Mouse (Mus musculus) stomach, embryonic 14.5 days (tissue): ENCODE results near the gene Osm. TPM values are rescaled to one million over a fixed set of nuclear protein-coding genes. Genes with fewer than 3 reads are reported as not detected.

Experiments
- ATAC-seq: fragments of 200-750 bp; cut with Nextera tagmentation; 2 replicates; pipeline ENCODE4 v1.8.0; 2017; ENCODE audit warnings: low read depth, moderate TSS enrichment; ENCODE audit not compliant: insufficient number of reproducible peaks, insufficient read depth, low FRiP score
- H3K27ac ChIP-seq: fragments of 300-500 bp; sonication (generic); 2 replicates; pipeline ENCODE4 v1.5.1; 2014; ENCODE audit warnings: mild to moderate bottlenecking, low read length, moderate library complexity, mixed read lengths
- H3K27me3 ChIP-seq: fragments of 300-500 bp; sonication (generic); 2 replicates; pipeline ENCODE4 v1.6.1; 2014; ENCODE audit warnings: low read length, control low read depth, mixed read lengths; ENCODE audit not compliant: control insufficient read depth, insufficient read depth
- H3K36me3 ChIP-seq: fragments of 300-500 bp; sonication (generic); 2 replicates; pipeline ENCODE4 v1.6.1; 2014; ENCODE audit warnings: mild to moderate bottlenecking, control low read depth, low read length, moderate library complexity, mixed read lengths; ENCODE audit not compliant: control insufficient read depth, insufficient read depth
- H3K4me1 ChIP-seq: fragments of 300-500 bp; sonication (generic); 2 replicates; pipeline ENCODE4 v1.6.1; 2014; ENCODE audit warnings: low read length, control low read depth, mixed read lengths; ENCODE audit not compliant: control insufficient read depth, insufficient read depth
- H3K4me2 ChIP-seq: fragments of 300-500 bp; sonication (generic); replicated peaks from 2 replicates; pipeline ENCODE4 v1.6.1; 2014; ENCODE audit warnings: low read depth, low read length, control low read depth
- H3K4me3 ChIP-seq: fragments of 300-500 bp; sonication (generic); 2 replicates; pipeline ENCODE4 v1.5.1; 2014; ENCODE audit warnings: low read depth, low read length, control low read depth
- H3K9ac ChIP-seq: fragments of 300-500 bp; sonication (generic); replicated peaks from 2 replicates; pipeline ENCODE4 v1.6.1; 2014; ENCODE audit warnings: low read depth, mild to moderate bottlenecking, control low read depth, low read length, moderate library complexity, mixed read lengths
- H3K9me3 ChIP-seq: fragments of 300-500 bp; sonication (generic); 2 replicates; pipeline ENCODE4 v1.6.1; 2016; ENCODE audit warnings: low read depth, low read length, control low read depth; ENCODE audit not compliant: control insufficient read depth
- WGBS: fragments of 180-500 bp; shearing (Covaris S2); extraction: QIAGEN DNeasy Blood & Tissue Kit; methylation state at CpG from one replicate; pipeline ENCODE4 v1.1.7; 2014; 5-methylcytosine and 5-hydroxymethylcytosine counted together
- polyA plus RNA-seq: library from polyadenylated mRNA; unstranded; fragments of >200 nt; fragmentation: Nextera tagmentation; extraction: Ambion mirVana; gene quantifications from 2 replicates; pipeline ENCODE4 v1.2.1, GENCODE M21; 2014

Osm gene
- polyA plus RNA-seq, 1 experiment from 2014 or later, result not detected

GRCm38 (mm10) chr11:4226569-4227325 is 9.5 kb upstream of the Osm start:
- Histone ChIP-seq H3K4me1 (no peaks in the 10 kb centered on the region), H3K36me3 (no peaks in the 10 kb centered on the region), H3K9me3 (no peaks in the 10 kb centered on the region), H3K9ac (no peak overlapping the region), H3K4me2 (no peak overlapping the region), H3K4me3 (no peak overlapping the region), H3K27me3 (no peaks in the 10 kb centered on the region), H3K27ac (no peak overlapping the region)
- ATAC-seq, result no peak
- WGBS, result 77% methylated on average over 5 of the region's 5 CpGs

- Histone ChIP-seq H3K4me3 (no peak overlapping the region), H3K36me3 (no peaks in the 10 kb centered on the region), H3K27me3 (no peaks in the 10 kb centered on the region), H3K9ac (no peak overlapping the region), H3K4me1 (no peaks in the 10 kb centered on the region), H3K9me3 (no peaks in the 10 kb centered on the region), H3K4me2 (no peak overlapping the region), H3K27ac (no peak overlapping the region)
- no peak for ATAC-seq
- 50% methylated on average over 8 of the region's 8 CpGs for WGBS
These were observed 7.8 kb upstream of the Osm start for GRCm38 (mm10) chr11:4228463-4228862.

- Histone ChIP-seq H3K36me3 (no peaks in the 10 kb centered on the region), H3K27me3 (no peaks in the 10 kb centered on the region), H3K9ac (no peak overlapping the region), H3K4me3 (no peak overlapping the region), H3K4me1 (no peaks in the 10 kb centered on the region), H3K4me2 (no peak overlapping the region), H3K27ac (no peak overlapping the region), H3K9me3 (no peaks in the 10 kb centered on the region)
- WGBS, result 67% methylated on average over 4 of the region's 4 CpGs
- no peak for ATAC-seq
These were observed 6.4 kb upstream of the Osm start for GRCm38 (mm10) chr11:4229841-4230240.

GRCm38 (mm10) chr11:4231435-4231834 is 4.8 kb upstream of the Osm start:
- ATAC-seq, result no peak
- 93% methylated on average over 2 of the region's 2 CpGs for WGBS
- H3K9me3 ChIP-seq, result no peaks in the 10 kb centered on the region

GRCm38 (mm10) chr11:4232644-4233043 is 3.6 kb upstream of the Osm start:
- Histone ChIP-seq H3K4me1 (no peaks in the 10 kb centered on the region), H3K4me2 (no peak overlapping the region), H3K9ac (no peak overlapping the region), H3K27ac (no peak overlapping the region), H3K27me3 (no peaks in the 10 kb centered on the region), H3K36me3 (no peaks in the 10 kb centered on the region), H3K4me3 (no peak overlapping the region), H3K9me3 (no peaks in the 10 kb centered on the region)
- WGBS, result 62% methylated on average over 12 of the region's 12 CpGs
- ATAC-seq, result no peak

More at GRCm38 (mm10) chr11:4231435-4231834, 4.8 kb upstream of the Osm start:
- Histone ChIP-seq H3K36me3 (no peaks in the 10 kb centered on the region), H3K9ac (no peak overlapping the region), H3K27me3 (no peaks in the 10 kb centered on the region), H3K4me1 (no peaks in the 10 kb centered on the region), H3K27ac (no peak overlapping the region), H3K4me2 (no peak overlapping the region), H3K4me3 (no peak overlapping the region)

GRCm38 (mm10) chr11:4235052-4235655 is 1.1 kb upstream of the Osm start:
- ATAC-seq, result 0 out of 2 replicates have a peak, but pooled peaks have one; percentile 37
- Histone ChIP-seq H3K4me1 (no peaks in the 10 kb centered on the region), H3K27me3 (no peaks in the 10 kb centered on the region), H3K4me3 (no peak overlapping the region), H3K27ac (no peak overlapping the region), H3K9ac (no peak overlapping the region), H3K36me3 (no peaks in the 10 kb centered on the region), H3K4me2 (no peak overlapping the region), H3K9me3 (no peaks in the 10 kb centered on the region)
- WGBS, result 86% methylated on average over 6 of the region's 6 CpGs

- no peaks in the 10 kb centered on the region for H3K27me3 ChIP-seq
- H3K9me3 ChIP-seq, result no peaks in the 10 kb centered on the region
- 87% methylated on average over 21 of the region's 21 CpGs for WGBS
- no peak overlapping the region for H3K4me2 ChIP-seq
- no peak for ATAC-seq
- no peak overlapping the region for H3K4me3 ChIP-seq
- no peaks in the 10 kb centered on the region for H3K36me3 ChIP-seq
- no peak overlapping the region for H3K27ac ChIP-seq
- no peaks in the 10 kb centered on the region for H3K4me1 ChIP-seq
- H3K9ac ChIP-seq, result no peak overlapping the region
These were observed 387 bp downstream of the Osm start for GRCm38 (mm10) chr11:4236546-4237067.

- no peaks in the 10 kb centered on the region for H3K27me3 ChIP-seq
- 78% methylated on average over 18 of the region's 18 CpGs for WGBS
- H3K4me3 ChIP-seq, result no peak overlapping the region
- no peaks in the 10 kb centered on the region for H3K4me1 ChIP-seq
- no peak for ATAC-seq
- no peaks in the 10 kb centered on the region for H3K36me3 ChIP-seq
- no peak overlapping the region for H3K27ac ChIP-seq
- H3K9me3 ChIP-seq, result no peaks in the 10 kb centered on the region
- H3K9ac ChIP-seq, result no peak overlapping the region
- H3K4me2 ChIP-seq, result no peak overlapping the region
These were observed 1.2 kb downstream of the Osm start for GRCm38 (mm10) chr11:4237389-4237912.
